Mouse (Mus musculus): ENCODE measurements around the gene Eml4. TPM values are rescaled to one million over a fixed set of nuclear protein-coding genes. Genes with fewer than 3 reads are reported as not detected.

Gene Eml4
- total and polyA plus RNA-seq, 3 experiments: 25.6 to 42.4 TPM; not detected in 1

- TF ChIP-seq TBP (IDR thresholded peaks at IDR 0.05; ENCODE audit: low read depth, low read length) (no peak), JUND (IDR thresholded peaks at IDR 0.05; ENCODE audit: low read depth, low read length) (no peak), ZKSCAN1 (IDR thresholded peaks at IDR 0.05; ENCODE audit: low read depth, low read length) (no peak), MAFK (IDR thresholded peaks at IDR 0.05; ENCODE audit: borderline replicate concordance, low read depth, low read length) (no peak; the same call in 1 of the 2 replicates), MYB (IDR thresholded peaks at IDR 0.05; ENCODE audit: low read depth, low read length) (no peak), POLR2A (IDR thresholded peaks at IDR 0.05; ENCODE audit: control insufficient read depth in 1 of 2, insufficient read depth in 1 of 2, low read depth in 1 of 2, low read length in 2 of 2, poor library complexity in 1 of 2) (no peak), MAZ (IDR thresholded peaks at IDR 0.05; ENCODE audit: low read depth, low read length) (no peak)
Measured at GRCm38 (mm10) chr17:83351601-83352413, 1.1 kb downstream of the Eml4 start (continued).

DNA sequence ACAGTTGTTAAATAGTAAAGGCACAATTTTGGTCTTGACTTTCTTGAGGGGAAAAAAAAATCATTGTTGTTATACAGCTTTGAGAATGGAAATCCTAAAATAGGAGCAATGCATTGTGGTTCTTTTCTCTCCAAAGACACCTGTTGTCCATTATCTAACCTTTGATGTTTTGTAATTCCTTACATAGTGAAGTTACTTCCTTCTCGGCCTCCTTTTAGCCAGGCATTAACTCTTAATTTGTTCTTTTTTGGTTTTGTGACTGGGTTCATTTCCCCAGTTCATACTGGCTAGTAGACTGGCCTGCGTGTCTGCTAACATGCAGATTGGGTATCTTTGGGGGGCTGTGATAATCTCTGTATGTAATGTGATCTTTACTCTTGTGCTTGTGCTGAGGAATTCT is 1.7 kb downstream of the Eml4 start:
- Histone ChIP-seq H3K27ac (ENCODE audit: control insufficient read depth, low read depth, low read length) (no peak overlapping the region), H3K27me3 (ENCODE audit: control insufficient read depth in 1 of 2, insufficient read depth in 2 of 2, low read length in 2 of 2) (no peaks in the 10 kb centered on the region), H3K9ac (ENCODE audit: control insufficient read depth, low read depth, low read length, poor library complexity, severe bottlenecking) (peak overlapping the region; percentile 17; the same call in 1 of the 2 replicates), H3K79me2 (ENCODE audit: control insufficient read depth, insufficient read depth, low read length, poor library complexity) (peaks cover 32% of the 10 kb centered on the region), H3K4me3 (ENCODE audit: control insufficient read depth in 1 of 2, insufficient read depth in 1 of 2, low read depth in 2 of 2, low read length in 2 of 2) (peak overlapping the region; percentile 8 to 18; a peak in 1 of 4 replicates), H3K36me3 (ENCODE audit: control insufficient read depth in 1 of 2, insufficient read depth in 2 of 2, low read length in 2 of 2) (peaks cover 0 to 28% of the 10 kb centered on the region in 2 experiments; a peak in 2 of 4 replicates), H3K4me1 (ENCODE audit: control insufficient read depth in 1 of 2, insufficient read depth in 2 of 2, low read length in 2 of 2) (peaks cover 11 to 14% of the 10 kb centered on the region in 2 experiments; a peak in 3 of 4 replicates), H3K9me3 (replicated peaks; ENCODE audit: insufficient read depth, low read length) (no peaks in the 10 kb centered on the region)
- DNase-seq (ENCODE audit: low read depth, low spot score): peak; percentile 31
- no peak for TF ChIP-seq TAL1 (IDR thresholded peaks at IDR 0.05; ENCODE audit: low read length)
- no peak for TF ChIP-seq E2F4 (IDR thresholded peaks at IDR 0.05; ENCODE audit: borderline replicate concordance, low read depth, low read length)
- no peak for TF ChIP-seq MYB (IDR thresholded peaks at IDR 0.05; ENCODE audit: low read depth, low read length)

GRCm38 (mm10) chr17:83353011-83353410 is 2.3 kb downstream of the Eml4 start:
- Histone ChIP-seq H3K4me1 (ENCODE audit: control insufficient read depth in 1 of 2, insufficient read depth in 2 of 2, low read length in 2 of 2) (peaks cover 11 to 14% of the 10 kb centered on the region in 2 experiments; a peak in 3 of 4 replicates), H3K9me3 (replicated peaks; ENCODE audit: insufficient read depth, low read length) (no peaks in the 10 kb centered on the region), H3K27ac (ENCODE audit: control insufficient read depth, low read depth, low read length) (peak overlapping the region; percentile 41), H3K27me3 (ENCODE audit: control insufficient read depth in 1 of 2, insufficient read depth in 2 of 2, low read length in 2 of 2) (no peaks in the 10 kb centered on the region), H3K4me3 (ENCODE audit: control insufficient read depth in 1 of 2, insufficient read depth in 1 of 2, low read depth in 2 of 2, low read length in 2 of 2) (peak overlapping the region; percentile 18 to 26; a peak in 3 of 4 replicates), H3K36me3 (ENCODE audit: control insufficient read depth in 1 of 2, insufficient read depth in 2 of 2, low read length in 2 of 2) (peaks cover 0 to 29% of the 10 kb centered on the region in 2 experiments; a peak in 2 of 4 replicates), H3K9ac (ENCODE audit: control insufficient read depth, low read depth, low read length, poor library complexity, severe bottlenecking) (peak overlapping the region; percentile 38), H3K79me2 (ENCODE audit: control insufficient read depth, insufficient read depth, low read length, poor library complexity) (peaks cover 35% of the 10 kb centered on the region)
- TF ChIP-seq MAFK (IDR thresholded peaks at IDR 0.05; ENCODE audit: borderline replicate concordance, low read depth, low read length) (no peak), MYB (IDR thresholded peaks at IDR 0.05; ENCODE audit: low read depth, low read length) (no peak), EP300 (IDR thresholded peaks at IDR 0.05; ENCODE audit: low read depth in 1 of 2, low read length in 2 of 2) (no peak), ZMIZ1 (IDR thresholded peaks at IDR 0.05; ENCODE audit: low read depth, low read length) (no peak), USF1 (IDR thresholded peaks at IDR 0.05; ENCODE audit: low read depth, low read length) (no peak), CHD2 (IDR thresholded peaks at IDR 0.05; ENCODE audit: low read length) (no peak), POLR2A (IDR thresholded peaks at IDR 0.05; ENCODE audit: control insufficient read depth in 1 of 2, insufficient read depth in 1 of 2, low read depth in 1 of 2, low read length in 2 of 2, poor library complexity in 1 of 2) (no peak), MXI1 (IDR thresholded peaks at IDR 0.05; ENCODE audit: low read depth, low read length) (no peak)
- DNase-seq (ENCODE audit: low read depth, low spot score): peak; percentile 51
